In genomic region chr9:62522791-62523471, GRCm38 (mm10) we compare ENCODE assay signal across 8 mouse cellular contexts. TPM values are rescaled to one million over a fixed set of nuclear protein-coding genes. Genes with fewer than 3 reads are reported as not detected.
DNase-seq lines count a peak whose midpoint lies in the region; ATAC-seq and TF ChIP-seq lines count a peak whose summit lies in the region.

No protein-coding gene starts in this region.

- DNase-seq in gastrocnemius, adult 2 months = peak; percentile 60
- no peak for DNase-seq in gastrocnemius, postnatal 10 days
- DNase-seq in forebrain, embryonic 11.5 days (ENCODE audit: low spot score) = peak; percentile 52
- no peak for DNase-seq in hindbrain, embryonic 11.5 days (ENCODE audit: low spot score)
- DNase-seq in liver = peak; percentile 59
- no peak for DNase-seq in urinary bladder, adult 2 months (ENCODE audit: low spot score)
- DNase-seq in layer of hippocampus, postnatal 25 days (ENCODE audit: extremely low spot score in 1 of 2, low spot score in 1 of 2) = no peak

- H3K4me3 ChIP-seq in gastrocnemius, adult 2 months = peak overlapping the region; percentile 50
- no peak overlapping the region for H3K4me3 ChIP-seq in forebrain, embryonic 11.5 days (ENCODE audit: low read depth, low read length)
- H3K4me3 ChIP-seq in hindbrain, embryonic 11.5 days (ENCODE audit: low read depth, low read length) = no peak overlapping the region
- no peak overlapping the region for H3K4me3 ChIP-seq in stomach, embryonic 15.5 days (replicated peaks)

- H3K27ac ChIP-seq in gastrocnemius, adult 2 months = peak overlapping the region; percentile 87
- H3K27ac ChIP-seq in forebrain, embryonic 11.5 days (ENCODE audit: low read depth, low read length) = no peak overlapping the region
- H3K27ac ChIP-seq in hindbrain, embryonic 11.5 days (ENCODE audit: low read depth, low read length) = peak overlapping the region; percentile 54
- H3K27ac ChIP-seq in stomach, embryonic 15.5 days = peak overlapping the region; percentile 57

- H3K36me3 ChIP-seq in forebrain, embryonic 11.5 days (ENCODE audit: control insufficient read depth, insufficient read depth, low read length) = no peaks in the 10 kb centered on the region
- H3K36me3 ChIP-seq in hindbrain, embryonic 11.5 days (ENCODE audit: control insufficient read depth, insufficient read depth, low read length) = no peaks in the 10 kb centered on the region
- H3K36me3 ChIP-seq in stomach, embryonic 15.5 days = no peaks in the 10 kb centered on the region

- ATAC-seq in forebrain, embryonic 11.5 days (replicated peaks; ENCODE audit: low FRiP score) = no peak
- no peak for ATAC-seq in hindbrain, embryonic 11.5 days (ENCODE audit: low FRiP score)
- no peak for ATAC-seq in stomach, embryonic 15.5 days (ENCODE audit: insufficient read depth, low FRiP score, low read depth)

- H3K4me2 ChIP-seq in forebrain, embryonic 11.5 days (ENCODE audit: low read depth, low read length, severe bottlenecking) = no peak overlapping the region
- H3K4me2 ChIP-seq in hindbrain, embryonic 11.5 days (replicated peaks; ENCODE audit: low read depth, low read length) = no peak overlapping the region
- H3K4me2 ChIP-seq in stomach, embryonic 15.5 days = 0 out of 2 replicates have a peak overlapping the region, but pooled peaks have one; percentile 13

- H3K27me3 ChIP-seq in forebrain, embryonic 11.5 days (ENCODE audit: control insufficient read depth, insufficient read depth, low read length) = no peaks in the 10 kb centered on the region
- H3K27me3 ChIP-seq in hindbrain, embryonic 11.5 days (ENCODE audit: control insufficient read depth, insufficient read depth, low read length) = 0 out of 2 replicates have a peak, but pooled peaks cover 2% of the 10 kb centered on the region
- no peaks in the 10 kb centered on the region; the same call in 1 of the 2 replicates for H3K27me3 ChIP-seq in stomach, embryonic 15.5 days (replicated peaks)

- peaks cover 32% of the 10 kb centered on the region for H3K4me1 ChIP-seq in forebrain, embryonic 11.5 days (replicated peaks; ENCODE audit: control insufficient read depth, insufficient read depth, low read length)
- peaks cover 30% of the 10 kb centered on the region for H3K4me1 ChIP-seq in hindbrain, embryonic 11.5 days (replicated peaks; ENCODE audit: control insufficient read depth, insufficient read depth, low read length)
- peaks cover 38% of the 10 kb centered on the region for H3K4me1 ChIP-seq in stomach, embryonic 15.5 days

- intact Hi-C loops in gastrocnemius, adult 2 months (cut with DNase I) = no loop called here

- no peaks in the 10 kb centered on the region for H3K9me3 ChIP-seq in forebrain, embryonic 11.5 days (ENCODE audit: control insufficient read depth, low read length)
- H3K9me3 ChIP-seq in hindbrain, embryonic 11.5 days (ENCODE audit: control insufficient read depth, low read length) = no peaks in the 10 kb centered on the region
- H3K9me3 ChIP-seq in stomach, embryonic 15.5 days = no peaks in the 10 kb centered on the region

- 21% methylated on average over 15 of the region's 15 CpGs for WGBS in forebrain, embryonic 11.5 days
- WGBS in hindbrain, embryonic 11.5 days = 37% methylated on average over 15 of the region's 15 CpGs
- WGBS in stomach, embryonic 15.5 days = 26% methylated on average over 15 of the region's 15 CpGs

- no peak overlapping the region for H3K9ac ChIP-seq in forebrain, embryonic 11.5 days (ENCODE audit: low read length)
- no peak overlapping the region for H3K9ac ChIP-seq in hindbrain, embryonic 11.5 days (ENCODE audit: low read depth, low read length)
- no peak overlapping the region for H3K9ac ChIP-seq in stomach, embryonic 15.5 days

- no peak for TF ChIP-seq CTCF in gastrocnemius, adult 2 months (IDR thresholded peaks at IDR 0.05)

RNA-seq across cellular contexts. Expression of gene Coro2b, which starts 13.9 kb away (rescaled TPM):
- total RNA-seq in gastrocnemius, adult 2 months (2021) = 1 to 10 TPM; 6.7 to 8.7 TPM
- total RNA-seq in gastrocnemius, postnatal 10 days (2021) = 10 to 100 TPM; 10.6 to 12.4 TPM
- polyA plus RNA-seq in forebrain, embryonic 11.5 days (2014; fragmentation: Nextera tagmentation; extraction: Ambion mirVana) = 24.0 and 26.5 TPM in 2 replicates
- 19.5 and 20.5 TPM in 2 replicates for polyA plus RNA-seq in hindbrain, embryonic 11.5 days (2014; fragmentation: Nextera tagmentation; extraction: Ambion mirVana)
- polyA plus RNA-seq in stomach, embryonic 15.5 days (2015; fragmentation: Nextera tagmentation; extraction: Ambion mirVana) = 9.6 and 10.2 TPM in 2 replicates
- 4.9 and 7.9 TPM in 2 replicates for polyA plus RNA-seq in urinary bladder, adult 2 months (2012; rRNA removed)
- 100 to 1,000 TPM; 220 to 233 TPM for total RNA-seq in layer of hippocampus, postnatal 25 days (2021)

Comparison
In these comparisons a context has a peak if more than half of its experiments do, and no peak if none do; other contexts are left out.
1. DNase-seq: peak in gastrocnemius, adult 2 months (single experiment), forebrain, embryonic 11.5 days (single experiment) and liver (single experiment); none in gastrocnemius, postnatal 10 days (single experiment), hindbrain, embryonic 11.5 days (single experiment), urinary bladder, adult 2 months (single experiment) and layer of hippocampus, postnatal 25 days (0 of 2).